Mouse (Mus musculus): ENCODE results near the gene Cpne1.

Cpne1 gene

GRCm38 (mm10) chr2:156079674-156080073 is 32.1 kb downstream of the Cpne1 start:
- DNase-seq (ENCODE audit: low spot score in 2 of 2): no peak

GRCm38 (mm10) chr2:156079183-156079560 is 32.6 kb downstream of the Cpne1 start:
- no peak for DNase-seq (ENCODE audit: low spot score in 2 of 2)

- DNase-seq (ENCODE audit: low spot score in 2 of 2): no peak
These were observed 33.2 kb downstream of the Cpne1 start for GRCm38 (mm10) chr2:156078421-156079182.

- no peak for DNase-seq (ENCODE audit: low spot score in 2 of 2)
These were observed 34.3 kb downstream of the Cpne1 start for GRCm38 (mm10) chr2:156077461-156077860.

GRCm38 (mm10) chr2:156073725-156074124 is 38.0 kb downstream of the Cpne1 start:
- no peak for DNase-seq (ENCODE audit: low spot score in 2 of 2)

GRCm38 (mm10) chr2:156071236-156071635 is 40.5 kb downstream of the Cpne1 start:
- DNase-seq (ENCODE audit: low spot score in 2 of 2): no peak

GRCm38 (mm10) chr2:156067916-156068315 is 43.8 kb downstream of the Cpne1 start:
- DNase-seq (ENCODE audit: low spot score in 2 of 2): no peak

- no peak for DNase-seq (ENCODE audit: low spot score in 2 of 2)
These were observed 45.6 kb downstream of the Cpne1 start for GRCm38 (mm10) chr2:156066126-156066525.

GRCm38 (mm10) chr2:156065099-156066041 is 46.4 kb downstream of the Cpne1 start, which contains the start of gene Spag4:
Gene Spag4, plus strand, starts transcription at chr2:156065175.
- DNase-seq (ENCODE audit: low spot score in 2 of 2): peak in 1 of 2 experiments; percentile 46

- DNase-seq (ENCODE audit: low spot score in 2 of 2): no peak
These were observed 58.9 kb downstream of the Cpne1 start, which contains the start of gene Fer1l4 for GRCm38 (mm10) chr2:156052816-156053215. Gene Fer1l4, minus strand, starts transcription at chr2:156052947.

- no peak for DNase-seq (ENCODE audit: low spot score in 2 of 2)
These were observed 63.8 kb downstream of the Cpne1 start for GRCm38 (mm10) chr2:156047929-156048328.

GRCm38 (mm10) chr2:156042903-156043302 is 68.9 kb downstream of the Cpne1 start:
- no peak for DNase-seq (ENCODE audit: low spot score in 2 of 2)

GRCm38 (mm10) chr2:156039390-156039789 is 72.4 kb downstream of the Cpne1 start:
- no peak for DNase-seq (ENCODE audit: low spot score in 2 of 2)

GRCm38 (mm10) chr2:156025482-156025881 is 86.3 kb downstream of the Cpne1 start:
- no peak for DNase-seq (ENCODE audit: low spot score in 2 of 2)

Measured in left cerebral cortex, adult 9 months (tissue).